Mouse (Mus musculus) left cerebral cortex, postnatal 10 days (tissue): ENCODE results near the gene Mosmo. TPM values are rescaled to one million over a fixed set of nuclear protein-coding genes. Genes with fewer than 3 reads are reported as not detected.
A peak's percentile ranks its signal among the peaks of the same experiment; 100 is the strongest.

Experiments
- DNase-seq, 2 experiments: peaks; one replicate each; pipeline ENCODE4 v3.0.0; 2021 to 2022; ENCODE audit warnings: low spot score in 2 of 2, mixed read lengths in 1 of 2; ENCODE audit errors: extremely low spot score in 1 of 2
- intact Hi-C: fragments of 180-260 bp; cut with DNase I; formaldehyde crosslinking; loops from one replicate; pipeline ENCODE4 v1.15.1; 2025
- total RNA-seq, 2 experiments: library from RNA; stranded (reverse); gene quantifications; 2 replicates each; pipeline ENCODE4 v1.2.3; 2021

The Mosmo gene
- 10 to 100 TPM; 56.3 to 66.2 TPM for total RNA-seq

GRCm38 (mm10) chr7:120677001-120677643 is at the start of gene Mosmo:
Gene Mosmo, plus strand, starts transcription at chr7:120677618.
- intact Hi-C loops, result loop anchor here (5.0 to 10.0 kb wide), 2 partner anchors 45 to 238 kb away; partner anchors contain the start of gene Polr3e
- peak in 1 of 2 experiments; percentile 86 for DNase-seq

- DNase-seq, result peak in 1 of 2 experiments; percentile 49
- intact Hi-C loops, result loop anchor here (10.0 kb wide), 2 partner anchors 192 to 508 kb away; no protein-coding TSS in a partner anchor
Measured at GRCm38 (mm10) chr7:120632518-120632917, 44.9 kb upstream of the Mosmo start.

GRCm38 (mm10) chr7:120634301-120634700 is 43.1 kb upstream of the Mosmo start:
- intact Hi-C loops, result loop anchor here (10.0 kb wide), 2 partner anchors 190 to 510 kb away; no protein-coding TSS in a partner anchor
- no peak for DNase-seq

GRCm38 (mm10) chr7:120634711-120635361 is 42.6 kb upstream of the Mosmo start, which contains the start of gene Uqcrc2:
Gene Uqcrc2, plus strand, starts transcription at chr7:120635176.
- intact Hi-C loops, result loop anchor here (10.0 kb wide), 2 partner anchors 190 to 510 kb away; no protein-coding TSS in a partner anchor
- peak; percentile 77 to 92 for DNase-seq

GRCm38 (mm10) chr7:120635362-120635781 is 42.0 kb upstream of the Mosmo start:
- intact Hi-C loops, result loop anchor here (10.0 kb wide), 2 partner anchors 189 to 511 kb away; no protein-coding TSS in a partner anchor
- DNase-seq, result no peak

GRCm38 (mm10) chr7:120635821-120636220 is 41.6 kb upstream of the Mosmo start:
- no peak for DNase-seq
- intact Hi-C loops, result loop anchor here (10.0 kb wide), 2 partner anchors 189 to 511 kb away; no protein-coding TSS in a partner anchor

- intact Hi-C loops, result no loop called here
- DNase-seq, result no peak
Measured at GRCm38 (mm10) chr7:120643217-120643616, 34.2 kb upstream of the Mosmo start.

GRCm38 (mm10) chr7:120647849-120648248 is 29.6 kb upstream of the Mosmo start:
- intact Hi-C loops, result no loop called here
- DNase-seq, result peak; percentile 35 to 39

- no peak for DNase-seq
- intact Hi-C loops, result no loop called here
Measured at GRCm38 (mm10) chr7:120662079-120662478, 15.3 kb upstream of the Mosmo start.

GRCm38 (mm10) chr7:120670153-120670875 is 7.1 kb upstream of the Mosmo start, which contains the start of gene Pdzd9:
Gene Pdzd9, minus strand, starts transcription at chr7:120670343.
- intact Hi-C loops, result loop anchor here (1.0 to 10.0 kb wide), 3 partner anchors 85 to 244 kb away; partner anchors contain the start of gene Polr3e
- DNase-seq, result peak; percentile 69 to 72

- no peak for DNase-seq
- intact Hi-C loops, result loop anchor here (2.0 to 10.0 kb wide), 2 partner anchors 152 to 244 kb away; partner anchors contain the start of gene Polr3e
Measured at GRCm38 (mm10) chr7:120671271-120671670, 6.1 kb upstream of the Mosmo start.

- intact Hi-C loops, result loop anchor here (5.0 to 10.0 kb wide), 2 partner anchors 44 to 237 kb away; partner anchors contain the start of gene Polr3e
- DNase-seq, result peak in 1 of 2 experiments; percentile 70
Measured at GRCm38 (mm10) chr7:120677764-120678531, 530 bp downstream of the Mosmo start.

GRCm38 (mm10) chr7:120679023-120679422 is 1.6 kb downstream of the Mosmo start:
- DNase-seq, result no peak
- intact Hi-C loops, result loop anchor here (5.0 to 10.0 kb wide), 2 partner anchors 43 to 236 kb away; partner anchors contain the start of gene Polr3e

- no peak for DNase-seq
- intact Hi-C loops, result no loop called here
Measured at GRCm38 (mm10) chr7:120682002-120682401, 4.6 kb downstream of the Mosmo start.

GRCm38 (mm10) chr7:120684731-120685161 is 7.3 kb downstream of the Mosmo start:
- intact Hi-C loops, result no loop called here
- DNase-seq, result no peak

- intact Hi-C loops, result no loop called here
- no peak for DNase-seq
Measured at GRCm38 (mm10) chr7:120685227-120685626, 7.8 kb downstream of the Mosmo start.

GRCm38 (mm10) chr7:120690634-120691033 is 13.2 kb downstream of the Mosmo start:
- no peak for DNase-seq
- intact Hi-C loops, result no loop called here

GRCm38 (mm10) chr7:120693831-120694375 is 16.5 kb downstream of the Mosmo start:
- DNase-seq, result no peak
- intact Hi-C loops, result no loop called here
